Mouse (Mus musculus): ENCODE results near the gene Arvcf. TPM values are rescaled to one million over a fixed set of nuclear protein-coding genes. Genes with fewer than 3 reads are reported as not detected.

Arvcf gene
- total RNA-seq (2023): 1 to 10 TPM; 4.9 TPM

GRCm38 (mm10) chr16:18347931-18348600, at the start of gene Arvcf, which contains the start of gene Tango2:
Gene Arvcf (plus strand): TSS chr16:18348182.
Gene Tango2 (minus strand): TSS chr16:18348103.

GRCm38 (mm10) chr16:18426215-18426791, 78.3 kb downstream of the Arvcf start, which contains the start of gene Txnrd2:
Gene Txnrd2 (plus strand): TSS chr16:18426384.

GRCm38 (mm10) chr16:18426802-18427280, 78.9 kb downstream of the Arvcf start, which contains the start of gene Comt:
Gene Comt (minus strand): TSS chr16:18426852.

Other genes starting within 250 kb of the Arvcf start
- gene Rtn4r, start 220.5 kb upstream of the Arvcf start, total RNA-seq (2023): not detected
- gene Ccdc188, start 130.3 kb upstream of the Arvcf start, total RNA-seq (2023): not detected
- 10 to 100 TPM; 32.9 to 39.7 TPM for gene Zdhhc8, start 113.0 kb upstream of the Arvcf start, total RNA-seq (2023)
- gene Trmt2a, start 99.5 kb upstream of the Arvcf start, total RNA-seq (2023): 10 to 100 TPM; 76.2 to 88.4 TPM
- gene Ranbp1, start 99.5 kb upstream of the Arvcf start, total RNA-seq (2023): 100 to 1,000 TPM in 1 of 2 experiments, 10 to 100 TPM in 1; 97.6 to 107 TPM
- not detected for gene Gm49776, start 89.9 kb upstream of the Arvcf start, total RNA-seq (2023)
- gene Dgcr8, start 58.9 kb upstream of the Arvcf start, total RNA-seq (2023): 10 to 100 TPM; 53.5 to 60.6 TPM
- 10 to 100 TPM; 46.6 to 57.9 TPM for gene Tango2, start 79 bp upstream of the Arvcf start, total RNA-seq (2023)
- 10 to 100 TPM; 17.8 to 19.8 TPM for gene Txnrd2, start 78.2 kb downstream of the Arvcf start, total RNA-seq (2023)
- gene Comt, start 78.7 kb downstream of the Arvcf start, total RNA-seq (2023): 10 to 100 TPM; 13.4 to 18.8 TPM
- gene Gnb1l, start 150.5 kb downstream of the Arvcf start, total RNA-seq (2023): 10 to 100 TPM; 11.5 to 14.6 TPM
- gene Rtl10, start 150.7 kb downstream of the Arvcf start, total RNA-seq (2023): 10 to 100 TPM in 1 of 2 experiments, 1 to 10 TPM in 1; 8.9 to 13.0 TPM
- gene Tbx1, start 242.5 kb downstream of the Arvcf start, total RNA-seq (2023): not detected